Mouse (Mus musculus) MEL (cell line): ENCODE data around the gene Gsto2. TPM values are rescaled to one million over a fixed set of nuclear protein-coding genes. Genes with fewer than 3 reads are reported as not detected.

Source experiments
- DNase-seq: peaks from one replicate; pipeline ENCODE4 v3.0.0; 2011; ENCODE audit warnings: low read depth, low spot score
- H3K27ac ChIP-seq: 2 replicates; pipeline ENCODE4 v1.5.1; 2012; ENCODE audit warnings: low read depth, mild to moderate bottlenecking, control low read depth, low read length, moderate library complexity; ENCODE audit not compliant: control insufficient read depth
- H3K27me3 ChIP-seq, 2 experiments: fragments of 150-350 bp in 1 of 2; sonication (generic) in 1 of 2; 2 replicates each; pipeline ENCODE4 v1.6.1; 2012; ENCODE audit warnings: low read length in 2 of 2, mild to moderate bottlenecking in 2 of 2, improper control_type of control experiment in 1 of 2, moderate library complexity in 1 of 2; ENCODE audit not compliant: insufficient read depth in 2 of 2, control insufficient read depth in 1 of 2
- H3K36me3 ChIP-seq, 2 experiments: 2 replicates each; pipeline ENCODE4 v1.6.1; 2012 to 2014; ENCODE audit warnings: low read length in 2 of 2, improper control_type of control experiment in 1 of 2, inconsistent platforms in 1 of 2, mild to moderate bottlenecking in 1 of 2; ENCODE audit not compliant: insufficient read depth in 2 of 2, control insufficient read depth in 1 of 2
- H3K4me1 ChIP-seq, 2 experiments: fragments of 150-350 bp in 1 of 2; sonication (generic) in 1 of 2; 2 replicates each; pipeline ENCODE4 v1.6.1; 2012; ENCODE audit warnings: low read length in 2 of 2, improper control_type of control experiment in 1 of 2, mild to moderate bottlenecking in 1 of 2; ENCODE audit not compliant: insufficient read depth in 2 of 2, control insufficient read depth in 1 of 2
- H3K4me3 ChIP-seq, 2 experiments: fragments of 150-350 bp in 1 of 2; sonication (generic) in 1 of 2; 2 replicates each; pipeline ENCODE4 v1.5.1; 2012; ENCODE audit warnings: low read depth in 2 of 2, low read length in 2 of 2, mild to moderate bottlenecking in 2 of 2, moderate library complexity in 2 of 2, control low read depth in 1 of 2, improper control_type of control experiment in 1 of 2; ENCODE audit not compliant: control insufficient read depth in 1 of 2, insufficient read depth in 1 of 2
- H3K79me2 ChIP-seq: 2 replicates; pipeline ENCODE4 v1.6.1; 2012; ENCODE audit warnings: mild to moderate bottlenecking, low read length, moderate library complexity; ENCODE audit not compliant: control insufficient read depth, poor library complexity, insufficient read depth
- H3K9ac ChIP-seq: 2 replicates; pipeline ENCODE4 v1.6.1; 2012; ENCODE audit warnings: low read depth, mild to moderate bottlenecking, control low read depth, low read length, moderate library complexity; ENCODE audit not compliant: control insufficient read depth, poor library complexity, severe bottlenecking
- H3K9me3 ChIP-seq: fragments of 150-350 bp; sonication (generic); replicated peaks from 2 replicates; pipeline ENCODE4 v1.6.1; 2012; ENCODE audit warnings: mild to moderate bottlenecking, low read length, improper control_type of control experiment, moderate library complexity; ENCODE audit not compliant: insufficient read depth
- BHLHE40 ChIP-seq: IDR thresholded peaks from 2 replicates; pipeline ENCODE4 v1.6.1; 2012; ENCODE audit warnings: low read depth, mild to moderate bottlenecking, inconsistent platforms, low read length, improper control_type of control experiment, borderline replicate concordance
- CHD2 ChIP-seq: IDR thresholded peaks from 2 replicates; pipeline ENCODE4 v1.6.1; 2011; ENCODE audit warnings: low read length, improper control_type of control experiment
- CTCF ChIP-seq, 3 experiments: IDR thresholded peaks in 2 of 3; conservative IDR thresholded peaks in 1 of 3; 2 replicates each; pipeline ENCODE4 v1.5.1; 2011 to 2012; ENCODE audit warnings: low read length in 3 of 3, low read depth in 2 of 3, mild to moderate bottlenecking in 2 of 3, improper control_type of control experiment in 1 of 3, inconsistent platforms in 1 of 3, mixed read lengths in 1 of 3, moderate library complexity in 1 of 3; ENCODE audit not compliant: control insufficient read depth in 1 of 3, insufficient read depth in 1 of 3, poor library complexity in 1 of 3, severe bottlenecking in 1 of 3
- ELF1 ChIP-seq: IDR thresholded peaks from 2 replicates; pipeline ENCODE4 v1.6.1; 2014; ENCODE audit warnings: low read depth, mild to moderate bottlenecking, inconsistent platforms, low read length, improper control_type of control experiment, moderate library complexity
- GABPA ChIP-seq: IDR thresholded peaks from 2 replicates; pipeline ENCODE4 v1.6.1; 2012; ENCODE audit warnings: low read depth, mild to moderate bottlenecking, inconsistent platforms, low read length, improper control_type of control experiment, moderate library complexity
- GATA1 ChIP-seq: IDR thresholded peaks from 2 replicates; pipeline ENCODE4 v1.6.1; 2011; ENCODE audit warnings: low read depth, low read length, improper control_type of control experiment
- HCFC1 ChIP-seq: IDR thresholded peaks from 2 replicates; pipeline ENCODE4 v1.6.1; 2012; ENCODE audit warnings: low read depth, mild to moderate bottlenecking, inconsistent platforms, low read length, improper control_type of control experiment, moderate library complexity
- JUND ChIP-seq: IDR thresholded peaks from 2 replicates; pipeline ENCODE4 v1.6.1; 2011; ENCODE audit warnings: low read depth, mild to moderate bottlenecking, improper control_type of control experiment, low read length
- KAT2A ChIP-seq: conservative IDR thresholded peaks from 2 replicates; pipeline ENCODE4 v1.6.1; 2012; ENCODE audit warnings: low read depth, low read length, improper control_type of control experiment, inconsistent platforms
- MEF2A ChIP-seq: IDR thresholded peaks from 2 replicates; pipeline ENCODE4 v1.6.1; 2014; ENCODE audit warnings: low read depth, mild to moderate bottlenecking, inconsistent platforms, low read length, improper control_type of control experiment; ENCODE audit not compliant: poor library complexity, insufficient replicate concordance, severe bottlenecking; ENCODE audit errors: extremely low read depth
- MXI1 ChIP-seq: IDR thresholded peaks from 2 replicates; pipeline ENCODE4 v1.6.1; 2011; ENCODE audit warnings: mild to moderate bottlenecking, low read depth, low read length, improper control_type of control experiment
- MYB ChIP-seq: IDR thresholded peaks from 2 replicates; pipeline ENCODE4 v1.6.1; 2011; ENCODE audit warnings: mild to moderate bottlenecking, low read depth, low read length, improper control_type of control experiment
- NRF1 ChIP-seq: IDR thresholded peaks from 2 replicates; pipeline ENCODE4 v1.6.1; 2014; ENCODE audit warnings: low read depth, mild to moderate bottlenecking, inconsistent platforms, low read length, improper control_type of control experiment, moderate library complexity; ENCODE audit not compliant: poor library complexity, insufficient read depth, severe bottlenecking
- POLR2A ChIP-seq, 2 experiments: IDR thresholded peaks; 2 replicates each; pipeline ENCODE4 v1.6.1; 2011 to 2012; ENCODE audit warnings: low read length in 2 of 2, mild to moderate bottlenecking in 2 of 2, control low read depth in 1 of 2, improper control_type of control experiment in 1 of 2, low read depth in 1 of 2, moderate library complexity in 1 of 2; ENCODE audit not compliant: control insufficient read depth in 1 of 2, insufficient read depth in 1 of 2, poor library complexity in 1 of 2
- POLR2AphosphoS2 ChIP-seq: IDR thresholded peaks from 2 replicates; pipeline ENCODE4 v1.6.1; 2011; ENCODE audit warnings: low read length, improper control_type of control experiment
- RAD21 ChIP-seq: IDR thresholded peaks from 2 replicates; pipeline ENCODE4 v1.6.1; 2011; ENCODE audit warnings: mild to moderate bottlenecking, low read depth, low read length, improper control_type of control experiment
- RCOR1 ChIP-seq: IDR thresholded peaks from 2 replicates; pipeline ENCODE4 v1.6.1; 2012; ENCODE audit warnings: low read depth, mild to moderate bottlenecking, inconsistent platforms, low read length, improper control_type of control experiment
- SMC3 ChIP-seq: IDR thresholded peaks from 2 replicates; pipeline ENCODE4 v1.6.1; 2011; ENCODE audit warnings: low read depth, low read length, improper control_type of control experiment
- TCF12 ChIP-seq: IDR thresholded peaks from 2 replicates; pipeline ENCODE4 v1.6.1; 2014; ENCODE audit warnings: low read depth, mild to moderate bottlenecking, inconsistent platforms, low read length, improper control_type of control experiment, moderate library complexity
- UBTF ChIP-seq: IDR thresholded peaks from 2 replicates; pipeline ENCODE4 v1.6.1; 2012; ENCODE audit warnings: low read depth, mild to moderate bottlenecking, inconsistent platforms, low read length, improper control_type of control experiment, moderate library complexity, borderline replicate concordance; ENCODE audit not compliant: insufficient read depth
- USF1 ChIP-seq: IDR thresholded peaks from 2 replicates; pipeline ENCODE4 v1.6.1; 2014; ENCODE audit warnings: low read depth, mild to moderate bottlenecking, inconsistent platforms, low read length, improper control_type of control experiment, moderate library complexity
- USF2 ChIP-seq, 2 experiments: IDR thresholded peaks; 2 replicates each; pipeline ENCODE4 v1.6.1; 2011 to 2012; ENCODE audit warnings: improper control_type of control experiment in 2 of 2, low read length in 2 of 2, borderline replicate concordance in 1 of 2, inconsistent platforms in 1 of 2, low read depth in 1 of 2, mild to moderate bottlenecking in 1 of 2; ENCODE audit not compliant: insufficient read depth in 1 of 2
- ZC3H11A ChIP-seq: IDR thresholded peaks from 2 replicates; pipeline ENCODE4 v1.6.1; 2012; ENCODE audit warnings: low read depth, mild to moderate bottlenecking, inconsistent platforms, low read length, improper control_type of control experiment
- ZMIZ1 ChIP-seq: IDR thresholded peaks from 2 replicates; pipeline ENCODE4 v1.6.1; 2012; ENCODE audit warnings: low read depth, mild to moderate bottlenecking, inconsistent platforms, low read length, improper control_type of control experiment, moderate library complexity
- polyA plus RNA-seq, 2 experiments: library from polyadenylated mRNA; stranded (reverse) in 1 of 2; unstranded in 1 of 2; fragments of >175 nt in 1 of 2; fragments of >200 nt in 1 of 2; gene quantifications; 2 replicates each; pipeline versions ENCODE4 v1.2.1 to v1.2.4; 2012; ENCODE audit warnings: low replicate concordance in 2 of 2, low read depth in 1 of 2; ENCODE audit not compliant: insufficient read length in 2 of 2, insufficient read depth in 1 of 2, missing spikeins in 1 of 2
- total RNA-seq: library from RNA; depleted of rRNA; stranded (reverse); fragments of 300-350 nt; gene quantifications from 2 replicates; pipeline ENCODE4 v1.2.3, GENCODE M21; 2012

Gene Gsto2
- total and polyA plus RNA-seq, 3 experiments = 0.14 TPM; not detected in 2

- H3K4me3 ChIP-seq = no peak overlapping the region
- H3K27ac ChIP-seq = no peak overlapping the region
- DNase-seq = no peak
- no peaks in the 10 kb centered on the region for H3K4me1 ChIP-seq
- H3K9me3 ChIP-seq = no peaks in the 10 kb centered on the region
- H3K36me3 ChIP-seq = no peaks in the 10 kb centered on the region
- H3K9ac ChIP-seq = no peak overlapping the region
- H3K27me3 ChIP-seq = 0 out of 4 replicates have a peak, but pooled peaks cover 0 to 2% of the 10 kb centered on the region in 2 experiments
- TF ChIP-seq HCFC1 = no peak
- no peak for TF ChIP-seq NRF1
- peak in 1 of 3 experiments; percentile 18; a peak in 2 of 6 replicates for TF ChIP-seq CTCF (IDR thresholded peaks at IDR 0.05 in 2 of 3, conservative IDR thresholded peaks at IDR 0.05 in 1 of 3; ENCODE audit: control insufficient read depth in 1 of 3, insufficient read depth in 1 of 3, low read depth in 2 of 3, low read length in 3 of 3, poor library complexity in 1 of 3, severe bottlenecking in 1 of 3)
- TF ChIP-seq KAT2A = no peak
- no peak for TF ChIP-seq GATA1
- TF ChIP-seq POLR2A (IDR thresholded peaks at IDR 0.05; ENCODE audit: control insufficient read depth in 1 of 2, insufficient read depth in 1 of 2, low read depth in 1 of 2, low read length in 2 of 2, poor library complexity in 1 of 2) = no peak
- TF ChIP-seq MXI1 = no peak
- peak; percentile 14; the same call in 1 of the 2 replicates for TF ChIP-seq RAD21
- TF ChIP-seq SMC3 = 0 out of 2 replicates have a peak, but pooled peaks have one; percentile 8
- TF ChIP-seq MYB = no peak
- no peak for TF ChIP-seq POLR2AphosphoS2
- TF ChIP-seq USF2 (IDR thresholded peaks at IDR 0.05; ENCODE audit: borderline replicate concordance in 1 of 2, insufficient read depth in 1 of 2, low read depth in 1 of 2, low read length in 2 of 2) = no peak
- no peak for TF ChIP-seq ZMIZ1
- TF ChIP-seq TCF12 = no peak
- no peak for TF ChIP-seq USF1
- TF ChIP-seq MEF2A = no peak
- no peak for TF ChIP-seq UBTF
- no peaks in the 10 kb centered on the region for H3K79me2 ChIP-seq
These were observed 43.1 kb upstream of the Gsto2 start for GRCm38 (mm10) chr19:47822143-47822796.

DNA sequence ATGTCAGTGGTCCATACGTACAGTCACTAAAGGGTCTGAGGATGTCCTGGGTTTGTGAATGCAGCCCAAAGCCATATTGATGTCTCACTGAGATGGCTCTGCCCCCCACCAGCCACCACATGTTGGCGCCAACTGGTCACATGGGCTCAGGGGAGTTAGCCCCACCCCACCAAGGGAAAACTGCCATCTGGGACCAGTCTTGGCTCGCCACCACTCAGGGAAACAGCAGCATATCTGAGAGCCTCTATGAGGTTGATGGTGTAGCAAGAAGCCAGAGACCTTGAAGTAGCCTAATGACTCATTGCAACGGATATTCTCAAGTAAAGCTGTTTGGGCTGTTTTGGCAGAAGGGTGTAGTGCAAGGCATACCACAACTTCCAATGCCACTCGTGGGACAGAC is 41.3 kb upstream of the Gsto2 start:
- DNase-seq = no peak
- no peak overlapping the region for H3K27ac ChIP-seq
- no peak overlapping the region for H3K9ac ChIP-seq
- no peaks in the 10 kb centered on the region for H3K79me2 ChIP-seq
- no peaks in the 10 kb centered on the region for H3K36me3 ChIP-seq
- H3K27me3 ChIP-seq = 0 out of 4 replicates have a peak, but pooled peaks cover 0 to 2% of the 10 kb centered on the region in 2 experiments
- no peaks in the 10 kb centered on the region for H3K9me3 ChIP-seq
- H3K4me3 ChIP-seq = no peak overlapping the region
- TF ChIP-seq GATA1 (no peak), USF2 (IDR thresholded peaks at IDR 0.05; ENCODE audit: borderline replicate concordance in 1 of 2, insufficient read depth in 1 of 2, low read depth in 1 of 2, low read length in 2 of 2) (no peak), POLR2AphosphoS2 (no peak), JUND (no peak), GABPA (no peak), RAD21 (no peak), CHD2 (no peak), ELF1 (no peak), MXI1 (no peak), ZMIZ1 (no peak), BHLHE40 (no peak), ZC3H11A (no peak), RCOR1 (no peak), USF1 (no peak), TCF12 (no peak)
- H3K4me1 ChIP-seq = no peaks in the 10 kb centered on the region
